Mouse (Mus musculus): ENCODE measurements at regions not wholly inside any gene's neighbourhood (a gene's known extent, or its start where the extent isn't known, plus 50 kb on each side); places are given as distances from the start of the nearest gene placed in this dataset.
"Not testable (repeated sequence)": the region's sequence is repeated elsewhere in the genome, so short reads cannot be mapped to it uniquely, and the experiment has no call there.

DNA sequence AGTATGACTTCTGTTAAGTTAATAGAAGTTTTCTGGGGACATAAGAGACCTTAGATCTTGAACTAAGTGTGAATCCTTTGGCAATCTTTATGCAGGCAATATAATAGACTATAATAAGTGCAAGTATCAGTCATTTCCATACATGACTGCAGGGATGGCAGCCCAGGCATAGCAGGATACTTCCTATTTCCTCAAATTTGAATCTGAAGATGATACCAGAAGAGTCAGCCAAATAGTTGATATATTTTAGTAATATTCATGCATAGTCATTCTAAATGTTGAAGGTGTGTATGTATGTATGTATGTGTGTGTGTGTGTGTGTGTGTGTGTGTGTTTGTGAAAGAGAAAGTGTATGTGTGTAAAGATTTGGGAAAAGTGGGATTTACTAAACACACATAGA lies 64.3 kb downstream of the Prl2c2 start:
- not testable (repeated sequence) for H3K27ac ChIP-seq (replicated peaks); H3K27me3 ChIP-seq; H3K36me3 ChIP-seq; H3K4me3 ChIP-seq (replicated peaks); ATAC-seq (ENCODE audit: insufficient number of reproducible peaks, low FRiP score, low TSS enrichment, low read depth); H3K9ac ChIP-seq; H3K4me1 ChIP-seq; H3K4me2 ChIP-seq (replicated peaks)
- peaks cover 12% of the 10 kb centered on the region for H3K9me3 ChIP-seq (replicated peaks)

DNA sequence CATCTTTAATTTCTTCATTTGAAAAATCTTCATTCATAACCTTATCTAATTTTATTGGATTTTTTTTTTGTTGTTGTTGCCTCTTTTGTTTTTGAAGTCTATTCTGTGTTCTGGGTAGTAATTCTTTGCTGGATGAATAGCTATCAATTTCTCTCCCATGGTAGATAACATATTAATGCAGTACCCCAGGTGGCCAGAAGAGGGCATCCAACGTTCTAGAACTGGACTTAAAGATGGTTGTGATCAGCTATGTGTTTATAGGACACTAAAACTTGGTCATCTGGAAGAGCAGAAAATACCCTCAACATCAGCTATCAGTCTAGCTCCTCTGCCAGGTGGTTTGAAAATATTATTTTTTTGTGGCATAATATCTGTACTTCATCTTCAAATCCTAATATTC lies 70.1 kb downstream of the Prl2c2 start:
- not testable (repeated sequence) for H3K9ac ChIP-seq; H3K27ac ChIP-seq (replicated peaks); H3K27me3 ChIP-seq; H3K4me1 ChIP-seq; ATAC-seq (ENCODE audit: insufficient number of reproducible peaks, low FRiP score, low TSS enrichment, low read depth); H3K4me3 ChIP-seq (replicated peaks); H3K36me3 ChIP-seq; H3K4me2 ChIP-seq (replicated peaks)
- H3K9me3 ChIP-seq (replicated peaks) = peaks cover 33% of the 10 kb centered on the region
- WGBS = 2% methylated on average over 1 of the region's 1 CpGs

DNA sequence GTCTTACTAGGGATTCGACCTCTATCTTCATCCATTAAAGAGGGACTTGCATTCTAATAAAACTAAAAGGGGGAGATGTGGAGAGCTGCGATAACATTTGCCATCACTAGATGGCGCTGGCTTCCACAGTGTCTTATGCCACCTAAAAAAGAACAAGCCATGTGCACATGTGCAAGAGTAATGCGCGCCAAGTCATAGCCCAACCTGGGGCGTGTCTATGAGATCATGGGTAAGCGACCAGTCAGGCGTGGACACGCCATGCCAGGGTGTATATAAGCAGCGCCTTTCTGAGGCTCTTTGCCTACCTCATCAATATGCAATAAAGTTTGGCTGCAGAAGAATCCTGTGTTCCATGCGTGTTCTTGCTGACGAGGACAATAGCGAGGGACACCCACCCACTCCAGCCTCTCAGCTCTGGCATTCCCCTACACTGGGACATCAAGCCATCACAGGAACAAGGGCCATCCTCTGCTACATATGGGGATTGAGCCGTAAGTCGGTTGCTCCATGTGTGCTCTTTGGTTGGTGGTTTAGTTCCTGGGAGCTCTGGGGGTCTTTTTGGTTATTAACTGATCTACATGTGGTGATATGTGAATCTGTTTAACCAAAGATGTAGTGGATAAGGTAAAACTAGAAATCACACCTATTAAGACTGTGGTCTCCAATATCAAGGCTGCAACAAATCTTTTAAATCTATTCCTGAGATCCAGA lies 73.1 kb downstream of the Prl2c2 start:
- H3K36me3 ChIP-seq; H3K4me1 ChIP-seq; H3K27me3 ChIP-seq; H3K4me2 ChIP-seq (replicated peaks); H3K4me3 ChIP-seq (replicated peaks); ATAC-seq (ENCODE audit: insufficient number of reproducible peaks, low FRiP score, low TSS enrichment, low read depth); H3K9ac ChIP-seq; H3K27ac ChIP-seq (replicated peaks): not testable (repeated sequence)
- 86% methylated on average over 15 of the region's 15 CpGs for WGBS
- H3K9me3 ChIP-seq (replicated peaks) = peaks cover 52% of the 10 kb centered on the region

DNA sequence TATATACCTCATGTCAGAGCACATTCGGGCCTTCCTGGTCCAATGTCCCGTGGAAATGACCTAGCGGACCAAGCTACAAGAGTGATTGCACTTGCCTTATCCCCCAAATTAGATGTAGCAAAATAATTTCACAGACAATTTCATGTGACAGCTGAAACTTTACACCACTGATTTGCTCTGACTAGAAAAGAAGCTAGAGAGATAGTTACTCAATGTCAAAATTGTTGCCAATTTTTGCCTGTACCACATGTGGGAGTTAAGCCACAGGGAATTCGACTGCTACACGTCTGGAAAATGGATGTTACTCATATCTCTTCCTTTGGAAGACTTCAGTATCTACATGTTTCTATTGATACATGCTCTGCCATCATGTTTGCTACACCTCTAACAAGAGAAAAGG lies 74.6 kb downstream of the Prl2c2 start:
- no peak for ATAC-seq (ENCODE audit: insufficient number of reproducible peaks, low FRiP score, low TSS enrichment, low read depth)
- no peak overlapping the region for H3K9ac ChIP-seq
- H3K4me1 ChIP-seq = no peaks in the 10 kb centered on the region
- no peak overlapping the region for H3K4me2 ChIP-seq (replicated peaks)
- no peak overlapping the region for H3K27ac ChIP-seq (replicated peaks)
- 78% methylated on average over 5 of the region's 5 CpGs for WGBS
- H3K4me3 ChIP-seq (replicated peaks) = no peak overlapping the region
- no peaks in the 10 kb centered on the region for H3K36me3 ChIP-seq
- peaks cover 67% of the 10 kb centered on the region for H3K9me3 ChIP-seq (replicated peaks)
- H3K27me3 ChIP-seq = no peaks in the 10 kb centered on the region

DNA sequence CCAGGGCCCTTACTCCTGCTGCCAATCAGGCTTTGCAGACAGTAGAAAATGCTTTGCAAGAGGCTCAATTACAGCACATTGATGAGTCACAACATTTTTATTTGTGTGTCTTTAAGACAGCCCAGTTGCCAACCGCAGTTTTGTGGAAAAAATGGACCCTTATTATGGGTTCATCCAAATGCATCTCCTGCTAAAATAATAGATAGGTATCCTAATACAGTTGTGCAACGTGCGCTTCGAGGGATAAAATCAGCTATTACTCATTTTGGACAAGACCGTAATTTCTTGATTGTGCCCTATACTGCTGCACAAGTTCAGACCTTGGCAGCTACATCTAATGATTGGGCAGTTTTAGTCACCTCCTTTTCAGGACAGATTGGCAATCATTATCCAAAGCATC lies 75.4 kb downstream of the Prl2c2 start:
- ATAC-seq (ENCODE audit: insufficient number of reproducible peaks, low FRiP score, low TSS enrichment, low read depth) = no peak
- H3K4me2 ChIP-seq (replicated peaks) = no peak overlapping the region
- 88% methylated on average over 5 of the region's 5 CpGs for WGBS
- H3K9me3 ChIP-seq (replicated peaks) = peaks cover 68% of the 10 kb centered on the region
- H3K27me3 ChIP-seq = no peaks in the 10 kb centered on the region
- no peak overlapping the region for H3K9ac ChIP-seq
- no peak overlapping the region for H3K4me3 ChIP-seq (replicated peaks)
- H3K36me3 ChIP-seq = no peaks in the 10 kb centered on the region
- H3K27ac ChIP-seq (replicated peaks) = no peak overlapping the region
- H3K4me1 ChIP-seq = no peaks in the 10 kb centered on the region

- Histone ChIP-seq H3K4me3 (replicated peaks) (no peak overlapping the region), H3K4me2 (replicated peaks) (no peak overlapping the region), H3K27me3 (no peaks in the 10 kb centered on the region), H3K9ac (no peak overlapping the region), H3K36me3 (no peaks in the 10 kb centered on the region), H3K4me1 (no peaks in the 10 kb centered on the region), H3K27ac (replicated peaks) (no peak overlapping the region), H3K9me3 (replicated peaks) (peaks cover 68% of the 10 kb centered on the region)
- WGBS = 90% methylated on average over 15 of the region's 15 CpGs
- ATAC-seq (ENCODE audit: insufficient number of reproducible peaks, low FRiP score, low TSS enrichment, low read depth) = no peak; the same call in 1 of the 2 replicates
These were observed 77.4 kb downstream of the Prl2c2 start for GRCm38 (mm10) chr13:12927587-12928345.

GRCm38 (mm10) chr13:12925604-12926003 lies 79.6 kb downstream of the Prl2c2 start:
- H3K27ac ChIP-seq (replicated peaks) = no peak overlapping the region
- no peaks in the 10 kb centered on the region for H3K4me1 ChIP-seq
- H3K4me2 ChIP-seq (replicated peaks) = no peak overlapping the region
- H3K4me3 ChIP-seq (replicated peaks) = no peak overlapping the region
- WGBS = 86% methylated on average over 14 of the region's 14 CpGs
- H3K27me3 ChIP-seq = no peaks in the 10 kb centered on the region
- H3K36me3 ChIP-seq = no peaks in the 10 kb centered on the region
- H3K9ac ChIP-seq = no peak overlapping the region
- H3K9me3 ChIP-seq (replicated peaks) = peaks cover 58% of the 10 kb centered on the region
- no peak for ATAC-seq (ENCODE audit: insufficient number of reproducible peaks, low FRiP score, low TSS enrichment, low read depth)

DNA sequence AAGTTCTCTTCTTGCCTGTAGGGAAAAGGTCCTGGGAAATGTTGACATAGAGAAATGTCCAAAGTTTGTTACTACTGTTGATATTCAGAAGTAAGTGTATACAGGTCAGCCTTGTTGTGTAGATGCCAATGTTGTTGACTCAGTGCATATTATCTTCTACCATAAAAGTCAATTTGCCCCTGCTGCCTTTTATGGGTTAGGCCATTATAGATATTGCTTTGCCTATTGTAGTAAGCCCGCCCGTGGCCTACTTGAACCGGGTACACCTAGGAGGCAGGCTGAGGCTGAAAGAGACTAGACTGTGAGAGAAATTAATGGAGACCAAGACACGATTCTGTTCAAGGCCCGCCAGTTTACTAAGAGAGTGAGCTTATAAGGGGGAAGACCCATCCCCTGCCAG lies 92.3 kb downstream of the Prl2c2 start:
- H3K4me3 ChIP-seq (replicated peaks) = no peak overlapping the region
- WGBS = 85% methylated on average over 5 of the region's 5 CpGs
- no peaks in the 10 kb centered on the region for H3K27me3 ChIP-seq
- peaks cover 9% of the 10 kb centered on the region; the same call in 1 of the 2 replicates for H3K9me3 ChIP-seq (replicated peaks)
- H3K4me2 ChIP-seq (replicated peaks) = no peak overlapping the region
- H3K4me1 ChIP-seq = no peaks in the 10 kb centered on the region
- no peaks in the 10 kb centered on the region for H3K36me3 ChIP-seq
- H3K9ac ChIP-seq = no peak overlapping the region
- H3K27ac ChIP-seq (replicated peaks) = no peak overlapping the region
- no peak for ATAC-seq (ENCODE audit: insufficient number of reproducible peaks, low FRiP score, low TSS enrichment, low read depth)

- Histone ChIP-seq H3K27me3 (no peaks in the 10 kb centered on the region), H3K9me3 (replicated peaks) (peaks cover 6% of the 10 kb centered on the region; the same call in 1 of the 2 replicates), H3K4me2 (replicated peaks) (no peak overlapping the region), H3K4me1 (no peaks in the 10 kb centered on the region), H3K9ac (no peak overlapping the region), H3K27ac (replicated peaks) (no peak overlapping the region), H3K4me3 (replicated peaks) (no peak overlapping the region), H3K36me3 (no peaks in the 10 kb centered on the region)
- no peak for ATAC-seq (ENCODE audit: insufficient number of reproducible peaks, low FRiP score, low TSS enrichment, low read depth)
These were observed 99.0 kb downstream of the Prl2c2 start for GRCm38 (mm10) chr13:12906151-12906550.

- H3K27ac ChIP-seq (replicated peaks); H3K4me2 ChIP-seq (replicated peaks); H3K9ac ChIP-seq; ATAC-seq (ENCODE audit: insufficient number of reproducible peaks, low FRiP score, low TSS enrichment, low read depth); H3K4me3 ChIP-seq (replicated peaks); H3K36me3 ChIP-seq; H3K27me3 ChIP-seq; H3K4me1 ChIP-seq: not testable (repeated sequence)
- H3K9me3 ChIP-seq (replicated peaks) = peaks cover 15% of the 10 kb centered on the region
- WGBS = 87% methylated on average over 20 of the region's 20 CpGs
These were observed 89.8 kb upstream of the Prl2c3 start for GRCm38 (mm10) chr13:12889631-12890030.

- H3K36me3 ChIP-seq; H3K9ac ChIP-seq; H3K27ac ChIP-seq (replicated peaks); H3K4me2 ChIP-seq (replicated peaks); H3K4me3 ChIP-seq (replicated peaks); H3K4me1 ChIP-seq; H3K27me3 ChIP-seq: not testable (repeated sequence)
- H3K9me3 ChIP-seq (replicated peaks) = peaks cover 21% of the 10 kb centered on the region
- 71% methylated on average over 3 of the region's 3 CpGs for WGBS
- peak; percentile 18; the same call in 1 of the 2 replicates for ATAC-seq (ENCODE audit: insufficient number of reproducible peaks, low FRiP score, low TSS enrichment, low read depth)
These were observed 79.6 kb upstream of the Prl2c3 start for GRCm38 (mm10) chr13:12879506-12879905.

GRCm38 (mm10) chr13:12864946-12865345 lies 65.1 kb upstream of the Prl2c3 start:
- not testable (repeated sequence) for H3K27me3 ChIP-seq; H3K4me2 ChIP-seq (replicated peaks); H3K27ac ChIP-seq (replicated peaks); ATAC-seq (ENCODE audit: insufficient number of reproducible peaks, low FRiP score, low TSS enrichment, low read depth); H3K4me1 ChIP-seq; H3K36me3 ChIP-seq; H3K9ac ChIP-seq; H3K4me3 ChIP-seq (replicated peaks)
- 88% methylated on average over 1 of the region's 1 CpGs for WGBS
- peaks cover 10% of the 10 kb centered on the region; the same call in 1 of the 2 replicates for H3K9me3 ChIP-seq (replicated peaks)
